Mouse (Mus musculus): ENCODE results near the gene Sin3a.

Sin3a gene

GRCm38 (mm10) chr9:57137246-57137645 lies 65.4 kb downstream of the Sin3a start:
- no peak for DNase-seq (ENCODE audit: low read depth, low spot score)

GRCm38 (mm10) chr9:57137777-57138176 lies 65.9 kb downstream of the Sin3a start:
- no peak for DNase-seq (ENCODE audit: low read depth, low spot score)

DNA sequence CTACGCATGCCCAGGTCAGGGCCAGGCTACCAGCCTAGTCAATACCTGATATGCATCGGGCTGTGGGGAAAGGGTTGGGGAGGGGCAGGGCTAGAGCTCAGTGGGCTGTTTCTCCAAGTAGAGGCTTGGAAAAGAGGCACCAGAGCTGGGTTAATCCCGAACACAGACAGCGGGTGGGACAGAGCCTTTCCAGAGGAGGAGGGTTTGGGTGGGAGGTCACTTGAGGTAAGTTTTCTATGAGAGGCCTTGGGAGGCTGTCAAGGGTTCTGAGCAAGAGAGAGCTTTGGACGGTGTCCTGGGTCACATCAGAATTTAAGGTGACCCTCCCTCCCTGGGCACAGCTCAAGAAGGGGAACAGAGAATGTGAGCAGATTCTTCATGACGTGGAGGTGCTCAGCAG lies 66.7 kb downstream of the Sin3a start:
- no peak for DNase-seq (ENCODE audit: low read depth, low spot score)

- DNase-seq (ENCODE audit: low read depth, low spot score), result no peak
Observed at GRCm38 (mm10) chr9:57139110-57139509, 67.3 kb downstream of the Sin3a start.

- no peak for DNase-seq (ENCODE audit: low read depth, low spot score)
Observed at GRCm38 (mm10) chr9:57139571-57139970, 67.7 kb downstream of the Sin3a start.

DNA sequence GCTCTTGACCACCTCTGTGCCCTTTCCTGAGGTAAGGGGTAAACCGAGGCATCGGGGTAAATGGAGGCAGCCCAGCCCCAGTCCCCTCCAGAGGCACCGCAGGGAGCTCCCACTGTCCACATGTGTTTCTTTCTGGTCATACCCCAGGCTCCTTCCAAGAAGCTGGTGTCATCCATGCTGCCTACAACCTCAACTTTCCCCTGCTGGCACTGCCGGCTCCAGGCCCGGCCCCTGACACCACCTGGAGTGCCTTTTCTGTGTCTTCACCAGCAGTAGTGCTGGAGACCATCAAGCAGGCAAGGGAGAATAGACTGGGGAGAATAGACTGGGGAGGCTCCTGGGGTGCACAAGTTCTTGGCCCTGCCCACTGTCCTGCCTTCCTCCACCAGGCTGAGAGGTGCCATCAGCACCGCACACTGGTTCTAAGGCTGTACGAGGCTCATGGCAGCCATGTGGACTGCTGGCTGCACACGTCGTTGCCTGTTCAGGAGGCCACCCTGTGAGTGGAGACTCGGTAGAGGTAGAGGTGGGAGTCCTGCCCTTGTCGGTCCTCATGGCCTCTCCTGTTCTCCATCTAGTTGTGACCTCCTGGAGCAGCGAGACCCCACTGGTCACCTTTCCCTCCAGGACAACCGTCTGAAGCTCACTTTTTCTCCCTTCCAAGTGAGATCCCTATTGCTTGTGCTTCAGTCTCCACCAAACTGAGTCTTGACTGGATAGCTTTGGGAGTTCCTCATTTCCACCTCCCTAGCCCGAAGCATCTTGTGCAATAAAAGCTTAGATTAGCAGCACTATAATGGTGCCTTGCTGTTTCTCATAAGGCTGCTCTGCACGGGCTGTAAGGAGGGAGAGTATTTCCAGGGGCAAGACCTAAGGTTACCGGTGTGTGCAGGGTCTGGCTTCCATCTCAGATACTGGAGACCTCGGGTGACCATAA lies 69.8 kb downstream of the Sin3a start:
- no peak for DNase-seq (ENCODE audit: low read depth, low spot score)

GRCm38 (mm10) chr9:57143212-57143611 lies 71.4 kb downstream of the Sin3a start:
- DNase-seq (ENCODE audit: low read depth, low spot score), result no peak

- no peak for DNase-seq (ENCODE audit: low read depth, low spot score)
Observed at GRCm38 (mm10) chr9:57144830-57145229, 73.0 kb downstream of the Sin3a start.

- no peak for DNase-seq (ENCODE audit: low read depth, low spot score)
Observed at GRCm38 (mm10) chr9:57146451-57147066, 74.7 kb downstream of the Sin3a start.

- no peak for DNase-seq (ENCODE audit: low read depth, low spot score)
Observed at GRCm38 (mm10) chr9:57147205-57148143, 75.6 kb downstream of the Sin3a start.

GRCm38 (mm10) chr9:57148144-57148878 lies 76.5 kb downstream of the Sin3a start, which contains the start of gene Neil1:
Neil1 (minus strand) TSS chr9:57148305.
- peak; percentile 92 for DNase-seq (ENCODE audit: low read depth, low spot score)

DNA sequence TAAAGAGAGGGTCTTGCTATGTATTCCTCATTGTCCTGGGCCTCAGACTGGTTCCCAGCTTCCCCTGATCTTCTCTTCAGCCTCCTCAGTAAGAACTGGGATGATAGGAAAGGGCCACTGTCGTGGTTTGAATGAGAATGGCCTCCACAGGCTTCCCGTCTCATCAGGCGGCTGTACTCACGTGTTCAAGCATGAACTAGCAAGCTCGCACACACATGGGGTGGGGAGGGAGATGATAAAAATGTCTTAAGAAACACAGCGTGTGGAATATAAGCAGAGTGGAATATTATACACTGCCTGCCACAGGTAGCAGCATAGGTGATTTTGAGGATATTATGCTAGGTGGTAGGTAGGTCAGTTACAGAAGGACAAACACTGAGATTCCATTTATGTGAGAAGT lies 77.2 kb downstream of the Sin3a start:
- no peak for DNase-seq (ENCODE audit: low read depth, low spot score)

GRCm38 (mm10) chr9:57150192-57150591 lies 78.4 kb downstream of the Sin3a start:
- DNase-seq (ENCODE audit: low read depth, low spot score), result no peak

DNA sequence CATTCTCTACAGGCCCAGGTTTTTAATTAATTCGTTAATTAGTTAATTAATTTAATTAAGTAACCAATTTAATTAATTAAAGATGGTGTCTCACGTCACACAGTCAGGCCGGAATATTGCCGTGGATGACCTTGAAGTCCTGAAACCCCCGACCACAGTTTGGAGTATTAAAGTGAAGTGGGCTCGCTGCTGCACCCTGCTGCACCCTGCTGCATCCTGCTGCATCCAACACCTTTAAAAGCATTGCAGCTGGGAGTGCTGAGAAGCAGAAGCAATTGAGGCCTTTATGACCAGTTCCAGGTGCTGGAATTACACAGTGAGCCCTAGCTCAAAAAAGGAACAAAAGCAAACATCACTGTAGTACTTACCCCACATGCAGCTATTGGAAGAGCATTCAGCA lies 80.5 kb downstream of the Sin3a start:
- DNase-seq (ENCODE audit: low read depth, low spot score), result no peak

- no peak for DNase-seq (ENCODE audit: low read depth, low spot score)
Observed at GRCm38 (mm10) chr9:57156383-57156782, 84.5 kb downstream of the Sin3a start.

DNA sequence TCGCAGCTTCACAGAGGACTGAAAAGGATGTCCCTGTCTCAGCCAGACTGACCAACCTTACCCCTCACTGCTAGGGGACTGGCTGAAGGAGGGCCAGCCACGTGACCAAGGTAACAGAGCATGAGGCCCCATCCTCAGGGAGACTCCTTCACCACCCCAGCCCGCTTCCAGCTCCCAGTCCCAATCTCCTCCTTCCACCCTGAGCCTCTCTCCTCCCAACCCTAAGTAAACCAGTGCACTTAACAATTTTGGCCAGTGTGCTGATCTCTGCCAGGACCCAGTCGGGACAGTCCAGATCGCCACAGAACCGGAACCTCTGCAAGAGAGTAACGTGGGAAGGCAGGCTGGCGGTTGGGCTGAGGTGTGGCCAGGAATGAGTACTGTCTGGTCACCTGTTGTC lies 85.0 kb downstream of the Sin3a start:
- DNase-seq (ENCODE audit: low read depth, low spot score), result no peak

DNA sequence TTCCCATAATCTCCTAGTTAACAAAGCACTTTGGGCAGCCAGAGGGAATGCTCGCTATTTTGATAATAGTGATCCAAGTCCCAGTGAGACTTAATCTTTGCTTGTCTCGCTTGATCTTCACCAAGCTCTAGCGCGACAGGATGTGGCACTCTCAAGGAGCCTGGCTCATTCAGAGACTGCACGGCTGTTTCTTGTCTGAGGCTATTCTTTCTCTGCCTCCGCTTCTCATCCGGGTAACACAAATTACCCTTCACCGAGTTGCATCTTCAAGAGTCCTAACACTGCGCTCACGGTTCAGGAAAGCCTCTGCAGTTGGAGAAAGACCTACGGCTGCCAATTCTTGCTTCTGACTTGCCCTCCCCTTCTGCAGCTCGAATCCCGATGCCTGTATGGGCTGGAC lies 85.7 kb downstream of the Sin3a start:
- no peak for DNase-seq (ENCODE audit: low read depth, low spot score)

GRCm38 (mm10) chr9:57158013-57158470 lies 86.2 kb downstream of the Sin3a start, which contains the start of gene Commd4:
Commd4 (minus strand) TSS chr9:57158331.
- DNase-seq (ENCODE audit: low read depth, low spot score), result peak; percentile 99

DNA sequence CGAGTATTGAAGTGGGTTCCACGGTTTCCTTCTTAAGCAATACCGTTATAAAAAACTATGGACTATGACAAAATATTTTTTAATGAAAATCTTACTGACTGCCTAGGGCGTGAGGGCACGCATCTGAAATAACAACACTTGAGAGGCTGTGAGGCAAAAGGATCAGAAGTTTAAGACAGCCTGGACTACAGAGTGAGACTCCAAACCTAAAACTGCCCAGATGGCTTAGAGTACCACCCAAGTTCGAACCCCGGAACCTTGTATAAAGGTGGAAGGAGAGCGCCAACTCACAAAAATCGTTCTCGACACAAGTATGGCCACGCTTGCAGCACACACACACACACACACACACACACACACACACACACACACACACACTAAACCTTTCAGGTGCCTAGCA lies 86.7 kb downstream of the Sin3a start:
- DNase-seq (ENCODE audit: low read depth, low spot score), result no peak

DNA sequence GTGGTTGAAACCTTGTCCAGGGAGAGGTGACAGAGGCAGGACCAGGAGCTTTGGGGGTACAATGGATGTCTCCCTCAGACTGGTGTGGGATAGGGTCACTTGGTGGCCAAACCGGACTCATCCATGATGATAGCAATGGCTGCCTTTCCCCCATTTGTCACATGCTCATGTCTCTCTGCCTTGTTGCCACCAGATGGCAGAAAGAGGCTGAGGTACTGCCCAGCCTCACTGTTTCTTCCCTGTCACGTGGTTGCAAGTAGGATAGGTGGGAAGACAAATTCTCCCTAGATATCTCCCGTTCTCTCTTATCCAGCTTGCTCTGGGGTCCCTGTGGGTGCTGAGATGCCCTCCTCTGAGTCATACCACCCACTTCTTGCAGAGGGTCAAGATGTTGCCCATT lies 90.7 kb downstream of the Sin3a start:
- no peak for DNase-seq (ENCODE audit: low read depth, low spot score)

GRCm38 (mm10) chr9:57163137-57163536 lies 91.3 kb downstream of the Sin3a start:
- no peak for DNase-seq (ENCODE audit: low read depth, low spot score)

Data from skeletal muscle tissue, adult 2 months (tissue).